Mouse (Mus musculus): ENCODE measurements around the gene Chrng. TPM values are rescaled to one million over a fixed set of nuclear protein-coding genes. Genes with fewer than 3 reads are reported as not detected.
A peak's percentile ranks its signal among the peaks of the same experiment; 100 is the strongest.

Chrng gene
- polyA plus RNA-seq, 1 experiment from 2014 or later = 0.12 TPM

GRCm38 (mm10) chr1:87243021-87243420, 38.6 kb downstream of the Chrng start:
- no peak overlapping the region for H3K27ac ChIP-seq (replicated peaks)
- 0 out of 2 replicates have a peak, but pooled peaks cover 6% of the 10 kb centered on the region for H3K4me1 ChIP-seq
- no peak overlapping the region for H3K4me3 ChIP-seq
- 91% methylated on average over 8 of the region's 8 CpGs for WGBS
- H3K27me3 ChIP-seq (ENCODE audit: low read depth, poor library complexity, severe bottlenecking) = no peaks in the 10 kb centered on the region
- H3K36me3 ChIP-seq = peaks cover 25% of the 10 kb centered on the region
- DNase-seq (ENCODE audit: low spot score) = no peak
- H3K9me3 ChIP-seq (replicated peaks) = no peaks in the 10 kb centered on the region

GRCm38 (mm10) chr1:87245430-87245829, 41.0 kb downstream of the Chrng start:
- no peak for DNase-seq (ENCODE audit: low spot score)
- WGBS = 45% methylated on average over 1 of the region's 1 CpGs
- H3K27ac ChIP-seq (replicated peaks) = no peak overlapping the region
- H3K4me1 ChIP-seq = 0 out of 2 replicates have a peak, but pooled peaks cover 6% of the 10 kb centered on the region
- no peak overlapping the region for H3K4me3 ChIP-seq
- peaks cover under 1% of the 10 kb centered on the region; the same call in 1 of the 2 replicates for H3K36me3 ChIP-seq
- no peaks in the 10 kb centered on the region for H3K9me3 ChIP-seq (replicated peaks)
- H3K27me3 ChIP-seq (ENCODE audit: low read depth, poor library complexity, severe bottlenecking) = no peaks in the 10 kb centered on the region

GRCm38 (mm10) chr1:87245929-87246815, 41.7 kb downstream of the Chrng start:
- Histone ChIP-seq H3K9me3 (replicated peaks) (no peaks in the 10 kb centered on the region), H3K36me3 (no peaks in the 10 kb centered on the region), H3K27ac (replicated peaks) (no peak overlapping the region; the same call in 1 of the 2 replicates), H3K4me3 (peak overlapping the region; percentile 27; the same call in 1 of the 2 replicates), H3K4me1 (0 out of 2 replicates have a peak, but pooled peaks cover 6% of the 10 kb centered on the region), H3K27me3 (ENCODE audit: low read depth, poor library complexity, severe bottlenecking) (no peaks in the 10 kb centered on the region)
- peak; percentile 85 for DNase-seq (ENCODE audit: low spot score)
- 30% methylated on average over 22 of the region's 22 CpGs for WGBS

GRCm38 (mm10) chr1:87252040-87252609, 47.7 kb downstream of the Chrng start:
- WGBS = 69% methylated on average over 5 of the region's 5 CpGs
- H3K27me3 ChIP-seq (ENCODE audit: low read depth, poor library complexity, severe bottlenecking) = 0 out of 2 replicates have a peak, but pooled peaks cover 2% of the 10 kb centered on the region
- H3K36me3 ChIP-seq = no peaks in the 10 kb centered on the region
- no peak overlapping the region for H3K4me3 ChIP-seq
- H3K27ac ChIP-seq (replicated peaks) = no peak overlapping the region
- H3K9me3 ChIP-seq (replicated peaks) = no peaks in the 10 kb centered on the region
- DNase-seq (ENCODE audit: low spot score) = no peak
- H3K4me1 ChIP-seq = no peaks in the 10 kb centered on the region

- Histone ChIP-seq H3K27ac (replicated peaks) (no peak overlapping the region), H3K27me3 (ENCODE audit: low read depth, poor library complexity, severe bottlenecking) (peaks cover 30% of the 10 kb centered on the region), H3K4me3 (no peak overlapping the region), H3K4me1 (peaks cover 8% of the 10 kb centered on the region), H3K9me3 (replicated peaks) (no peaks in the 10 kb centered on the region), H3K36me3 (no peaks in the 10 kb centered on the region)
- WGBS = 65% methylated on average over 4 of the region's 4 CpGs
- no peak for DNase-seq (ENCODE audit: low spot score)
Observed at GRCm38 (mm10) chr1:87255173-87255572, 50.7 kb downstream of the Chrng start.

GRCm38 (mm10) chr1:87257691-87258090, 53.2 kb downstream of the Chrng start:
- WGBS = 13% methylated on average over 11 of the region's 11 CpGs
- Histone ChIP-seq H3K27ac (replicated peaks) (no peak overlapping the region), H3K4me1 (peaks cover 9% of the 10 kb centered on the region), H3K4me3 (no peak overlapping the region), H3K9me3 (replicated peaks) (no peaks in the 10 kb centered on the region), H3K27me3 (ENCODE audit: low read depth, poor library complexity, severe bottlenecking) (peaks cover 49% of the 10 kb centered on the region), H3K36me3 (no peaks in the 10 kb centered on the region)
- no peak for DNase-seq (ENCODE audit: low spot score)

GRCm38 (mm10) chr1:87258484-87258883, 54.0 kb downstream of the Chrng start:
- peaks cover 57% of the 10 kb centered on the region for H3K27me3 ChIP-seq (ENCODE audit: low read depth, poor library complexity, severe bottlenecking)
- peak; percentile 26 for DNase-seq (ENCODE audit: low spot score)
- WGBS = 18% methylated on average over 14 of the region's 14 CpGs
- H3K36me3 ChIP-seq = no peaks in the 10 kb centered on the region
- H3K9me3 ChIP-seq (replicated peaks) = no peaks in the 10 kb centered on the region
- H3K4me3 ChIP-seq = no peak overlapping the region
- H3K4me1 ChIP-seq = peaks cover 17% of the 10 kb centered on the region
- no peak overlapping the region for H3K27ac ChIP-seq (replicated peaks)

- no peak overlapping the region for H3K27ac ChIP-seq (replicated peaks)
- no peak overlapping the region for H3K4me3 ChIP-seq
- no peaks in the 10 kb centered on the region for H3K9me3 ChIP-seq (replicated peaks)
- H3K4me1 ChIP-seq = peaks cover 25% of the 10 kb centered on the region
- no peaks in the 10 kb centered on the region for H3K36me3 ChIP-seq
- H3K27me3 ChIP-seq (ENCODE audit: low read depth, poor library complexity, severe bottlenecking) = peaks cover 66% of the 10 kb centered on the region
- 82% methylated on average over 2 of the region's 2 CpGs for WGBS
- no peak for DNase-seq (ENCODE audit: low spot score)
Observed at GRCm38 (mm10) chr1:87259316-87259715, 54.9 kb downstream of the Chrng start.

Other genes with a start within 250 kb of the Chrng start
- gene Alppl2, start 114.7 kb upstream of the Chrng start, polyA plus RNA-seq (2016; fragmentation: Nextera tagmentation; extraction: Ambion mirVana) = not detected in 2 replicates
- gene Alpi, start 103.1 kb upstream of the Chrng start, polyA plus RNA-seq (2016; fragmentation: Nextera tagmentation; extraction: Ambion mirVana) = not detected in 2 replicates
- gene Akp3, start 79.7 kb upstream of the Chrng start, polyA plus RNA-seq (2016; fragmentation: Nextera tagmentation; extraction: Ambion mirVana) = not detected in 2 replicates
- gene Ecel1, start 48.1 kb upstream of the Chrng start, polyA plus RNA-seq (2016; fragmentation: Nextera tagmentation; extraction: Ambion mirVana) = 3.7 and 5.0 TPM in 2 replicates
- gene Prss56, start 21.3 kb upstream of the Chrng start, polyA plus RNA-seq (2016; fragmentation: Nextera tagmentation; extraction: Ambion mirVana) = 0.05 TPM in 1 of 2 replicates, not detected in the other
- gene Chrnd, start 14.1 kb upstream of the Chrng start, polyA plus RNA-seq (2016; fragmentation: Nextera tagmentation; extraction: Ambion mirVana) = not detected in 2 replicates
- 172 and 173 TPM in 2 replicates for gene Eif4e2, start 9.3 kb downstream of the Chrng start, polyA plus RNA-seq (2016; fragmentation: Nextera tagmentation; extraction: Ambion mirVana)
- gene Efhd1, start 59.7 kb downstream of the Chrng start, polyA plus RNA-seq (2016; fragmentation: Nextera tagmentation; extraction: Ambion mirVana) = 0.64 and 0.71 TPM in 2 replicates
- gene Gigyf2, start 122.3 kb downstream of the Chrng start, polyA plus RNA-seq (2016; fragmentation: Nextera tagmentation; extraction: Ambion mirVana) = 49.1 and 52.4 TPM in 2 replicates
- gene Kcnj13, start 190.1 kb downstream of the Chrng start, polyA plus RNA-seq (2016; fragmentation: Nextera tagmentation; extraction: Ambion mirVana) = 0.16 and 0.73 TPM in 2 replicates

All from midbrain, embryonic 10.5 days (tissue).